Mouse (Mus musculus) embryonic facial prominence, embryonic 10.5 days (tissue): ENCODE measurements around the gene Rnf152. TPM values are rescaled to one million over a fixed set of nuclear protein-coding genes. Genes with fewer than 3 reads are reported as not detected.
A peak's percentile ranks its signal among the peaks of the same experiment; 100 is the strongest.

ENCODE experiments used
- DNase-seq: peaks from one replicate; pipeline ENCODE4 v3.0.0-alpha.2; 2017; ENCODE audit warnings: low spot score
- H3K27ac ChIP-seq: fragments of 300-500 bp; sonication (generic); replicated peaks from 2 replicates; pipeline ENCODE4 v1.5.1; 2016; ENCODE audit warnings: mild to moderate bottlenecking
- H3K27me3 ChIP-seq: fragments of 300-500 bp; sonication (generic); replicated peaks from 2 replicates; pipeline ENCODE4 v1.6.1; 2016; ENCODE audit warnings: low read depth, mild to moderate bottlenecking; ENCODE audit not compliant: poor library complexity, severe bottlenecking
- H3K36me3 ChIP-seq: fragments of 300-500 bp; sonication (generic); replicated peaks from 2 replicates; pipeline ENCODE4 v1.6.1; 2016; ENCODE audit warnings: mild to moderate bottlenecking, moderate library complexity
- H3K4me1 ChIP-seq: fragments of 300-500 bp; sonication (generic); 2 replicates; pipeline ENCODE4 v1.6.1; 2016
- H3K4me3 ChIP-seq: fragments of 300-500 bp; sonication (generic); 2 replicates; pipeline ENCODE4 v1.5.1; 2016; ENCODE audit warnings: mild to moderate bottlenecking, moderate library complexity
- H3K9me3 ChIP-seq: fragments of 300-500 bp; sonication (generic); 2 replicates; pipeline ENCODE4 v1.6.1; 2016; ENCODE audit warnings: mild to moderate bottlenecking
- WGBS: fragments of 180-500 bp; shearing (Covaris S2); methylation state at CpG from one replicate; pipeline ENCODE4 v1.1.7; 2016; 5-methylcytosine and 5-hydroxymethylcytosine counted together
- polyA plus RNA-seq: library from polyadenylated mRNA; unstranded; fragments of >200 nt; fragmentation: Nextera tagmentation; extraction: Ambion mirVana; gene quantifications from 2 replicates; pipeline ENCODE4 v1.2.1, GENCODE M21; 2016

Gene Rnf152
- polyA plus RNA-seq, 1 experiment from 2014 or later, result 0.51 TPM

- H3K27me3 ChIP-seq, result no peaks in the 10 kb centered on the region
- no peak for DNase-seq
- no peaks in the 10 kb centered on the region for H3K36me3 ChIP-seq
- H3K27ac ChIP-seq, result no peak overlapping the region
- no peak overlapping the region for H3K4me3 ChIP-seq
- no peaks in the 10 kb centered on the region for H3K4me1 ChIP-seq
- no peaks in the 10 kb centered on the region for H3K9me3 ChIP-seq
- 83% methylated on average over 4 of the region's 4 CpGs for WGBS
These were observed 19.1 kb downstream of the Rnf152 start for GRCm38 (mm10) chr1:105337397-105337796.

GRCm38 (mm10) chr1:105336096-105336495 lies 20.4 kb downstream of the Rnf152 start:
- H3K9me3 ChIP-seq, result no peaks in the 10 kb centered on the region
- H3K27me3 ChIP-seq, result no peaks in the 10 kb centered on the region
- H3K4me3 ChIP-seq, result no peak overlapping the region
- H3K27ac ChIP-seq, result no peak overlapping the region
- H3K36me3 ChIP-seq, result no peaks in the 10 kb centered on the region
- no peaks in the 10 kb centered on the region for H3K4me1 ChIP-seq
- no peak for DNase-seq
- 92% methylated on average over 5 of the region's 5 CpGs for WGBS

GRCm38 (mm10) chr1:105332087-105332731 lies 24.3 kb downstream of the Rnf152 start:
- DNase-seq, result no peak
- 87% methylated on average over 8 of the region's 8 CpGs for WGBS
- H3K27me3 ChIP-seq, result no peaks in the 10 kb centered on the region

GRCm38 (mm10) chr1:105331605-105332004 lies 24.9 kb downstream of the Rnf152 start:
- WGBS, result 70% methylated on average over 5 of the region's 5 CpGs
- no peak for DNase-seq
- no peaks in the 10 kb centered on the region for H3K27me3 ChIP-seq
- H3K36me3 ChIP-seq, result no peaks in the 10 kb centered on the region
- H3K4me1 ChIP-seq, result no peaks in the 10 kb centered on the region
- H3K27ac ChIP-seq, result no peak overlapping the region
- H3K9me3 ChIP-seq, result no peaks in the 10 kb centered on the region
- no peak overlapping the region for H3K4me3 ChIP-seq

More at GRCm38 (mm10) chr1:105332087-105332731, 24.3 kb downstream of the Rnf152 start:
- Histone ChIP-seq H3K4me1 (no peaks in the 10 kb centered on the region), H3K36me3 (no peaks in the 10 kb centered on the region), H3K4me3 (no peak overlapping the region), H3K27ac (no peak overlapping the region), H3K9me3 (no peaks in the 10 kb centered on the region)

- Histone ChIP-seq H3K27me3 (no peaks in the 10 kb centered on the region), H3K4me3 (no peak overlapping the region), H3K9me3 (no peaks in the 10 kb centered on the region), H3K4me1 (no peaks in the 10 kb centered on the region), H3K36me3 (no peaks in the 10 kb centered on the region), H3K27ac (no peak overlapping the region)
- DNase-seq, result no peak
- WGBS, result 77% methylated on average over 5 of the region's 5 CpGs
These were observed 25.8 kb downstream of the Rnf152 start for GRCm38 (mm10) chr1:105330581-105331320.

- Histone ChIP-seq H3K27ac (no peak overlapping the region), H3K9me3 (no peaks in the 10 kb centered on the region), H3K4me3 (no peak overlapping the region), H3K36me3 (no peaks in the 10 kb centered on the region), H3K4me1 (no peaks in the 10 kb centered on the region), H3K27me3 (no peaks in the 10 kb centered on the region)
- 96% methylated on average over 1 of the region's 1 CpGs for WGBS
- no peak for DNase-seq
These were observed 28.7 kb downstream of the Rnf152 start for GRCm38 (mm10) chr1:105327789-105328188.

GRCm38 (mm10) chr1:105324636-105325035 lies 31.9 kb downstream of the Rnf152 start:
- Histone ChIP-seq H3K27me3 (no peaks in the 10 kb centered on the region), H3K36me3 (no peaks in the 10 kb centered on the region), H3K9me3 (no peaks in the 10 kb centered on the region), H3K27ac (no peak overlapping the region), H3K4me1 (no peaks in the 10 kb centered on the region), H3K4me3 (no peak overlapping the region)
- DNase-seq, result no peak
- WGBS, result 64% methylated on average over 4 of the region's 4 CpGs

- Histone ChIP-seq H3K36me3 (no peaks in the 10 kb centered on the region), H3K27ac (no peak overlapping the region), H3K27me3 (no peaks in the 10 kb centered on the region), H3K9me3 (no peaks in the 10 kb centered on the region), H3K4me1 (peaks cover 7% of the 10 kb centered on the region), H3K4me3 (no peak overlapping the region)
- no peak for DNase-seq
- 88% methylated on average over 3 of the region's 3 CpGs for WGBS
These were observed 42.3 kb downstream of the Rnf152 start for GRCm38 (mm10) chr1:105314010-105314800.

GRCm38 (mm10) chr1:105312601-105312901 lies 44.0 kb downstream of the Rnf152 start:
- 70% methylated on average over 2 of the region's 2 CpGs for WGBS

GRCm38 (mm10) chr1:105311899-105312600 lies 44.5 kb downstream of the Rnf152 start:
- Histone ChIP-seq H3K9me3 (no peaks in the 10 kb centered on the region), H3K36me3 (no peaks in the 10 kb centered on the region), H3K27me3 (no peaks in the 10 kb centered on the region), H3K27ac (no peak overlapping the region), H3K4me3 (no peak overlapping the region), H3K4me1 (peaks cover 7% of the 10 kb centered on the region)
- DNase-seq, result peak; percentile 8
- WGBS, result 86% methylated on average over 1 of the region's 1 CpGs

More at GRCm38 (mm10) chr1:105312601-105312901, 44.0 kb downstream of the Rnf152 start:
- no peaks in the 10 kb centered on the region for H3K9me3 ChIP-seq
- H3K27ac ChIP-seq, result no peak overlapping the region
- no peaks in the 10 kb centered on the region for H3K27me3 ChIP-seq
- H3K4me3 ChIP-seq, result no peak overlapping the region
- H3K4me1 ChIP-seq, result peaks cover 7% of the 10 kb centered on the region
- H3K36me3 ChIP-seq, result no peaks in the 10 kb centered on the region
- DNase-seq, result no peak

- Histone ChIP-seq H3K27me3 (no peaks in the 10 kb centered on the region), H3K9me3 (no peaks in the 10 kb centered on the region), H3K36me3 (no peaks in the 10 kb centered on the region), H3K27ac (no peak overlapping the region), H3K4me3 (no peak overlapping the region), H3K4me1 (no peaks in the 10 kb centered on the region)
- WGBS, result 85% methylated on average over 6 of the region's 6 CpGs
- DNase-seq, result no peak
These were observed 54.3 kb downstream of the Rnf152 start for GRCm38 (mm10) chr1:105302164-105302563.

GRCm38 (mm10) chr1:105301764-105302163 lies 54.7 kb downstream of the Rnf152 start:
- Histone ChIP-seq H3K4me1 (no peaks in the 10 kb centered on the region), H3K36me3 (no peaks in the 10 kb centered on the region), H3K9me3 (no peaks in the 10 kb centered on the region), H3K27ac (no peak overlapping the region), H3K4me3 (no peak overlapping the region), H3K27me3 (no peaks in the 10 kb centered on the region)
- 93% methylated on average over 9 of the region's 9 CpGs for WGBS
- no peak for DNase-seq
